Comparison of ENCODE assay signal across 22 mouse cellular contexts in the genomic region with DNA sequence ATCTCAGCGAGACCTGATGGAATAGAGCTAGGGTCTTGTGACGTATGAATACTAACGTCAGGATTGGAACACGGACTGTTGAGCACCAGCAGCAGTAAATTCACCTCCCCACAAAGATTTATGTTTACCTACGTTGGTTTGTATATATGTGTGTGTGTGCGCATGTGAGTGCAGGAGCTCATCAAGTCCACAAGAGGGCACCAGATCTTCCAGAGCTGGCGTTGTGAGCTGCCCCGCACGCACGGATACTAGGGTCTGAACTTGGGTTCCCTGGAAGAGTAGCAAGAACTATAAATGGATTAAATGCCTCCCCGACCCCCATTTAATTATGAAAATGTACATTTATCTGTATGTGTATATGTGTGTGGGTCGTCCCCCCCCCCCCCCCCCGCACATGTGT. TPM values are rescaled to one million over a fixed set of nuclear protein-coding genes. Genes with fewer than 3 reads are reported as not detected.
A peak's percentile ranks its signal among the peaks of the same experiment; 100 is the strongest.
DNase-seq lines count a peak whose midpoint lies in the region; ATAC-seq and TF ChIP-seq lines count a peak whose summit lies in the region.
"Had no signal": no experiment of that assay in that cellular context is flagged by ENCODE, and none has a peak within 500 bp of the region (broad histone marks: within the 10 kb centered on the region; RNA-seq: fewer than 3 reads in every experiment).

No protein-coding gene starts in this region.

- 91% methylated on average over 13 of the region's 13 CpGs for WGBS in heart, embryonic 15.5 days
- 94% methylated on average over 12 of the region's 13 CpGs for WGBS in stomach, postnatal 0 days

- TF ChIP-seq POLR2A in testis, adult 2 months (IDR thresholded peaks at IDR 0.05; ENCODE audit: control insufficient read depth, low read depth, low read length) = no peak

- TF ChIP-seq EP300 in stomach, postnatal 0 days (optimal IDR thresholded peaks at IDR 0.05) = no peak

- no peak overlapping the region for H3K4me2 ChIP-seq in heart, embryonic 15.5 days
- no peak overlapping the region for H3K4me2 ChIP-seq in stomach, postnatal 0 days (replicated peaks; ENCODE audit: low read depth)
- H3K4me2 ChIP-seq: embryonic facial prominence, embryonic 12.5 days; hindbrain, embryonic 14.5 days; neural tube, embryonic 12.5 days had no signal

- no peak overlapping the region for H3K9ac ChIP-seq in heart, embryonic 15.5 days
- H3K9ac ChIP-seq in stomach, postnatal 0 days (ENCODE audit: low read length) = no peak overlapping the region
- H3K9ac ChIP-seq: embryonic facial prominence, embryonic 12.5 days; hindbrain, embryonic 14.5 days; neural tube, embryonic 12.5 days had no signal

- peaks cover 26% of the 10 kb centered on the region for H3K4me1 ChIP-seq in heart, embryonic 15.5 days (replicated peaks)
- peaks cover 14% of the 10 kb centered on the region for H3K4me1 ChIP-seq in testis, adult 2 months (ENCODE audit: control insufficient read depth, insufficient read depth, low read length)
- H3K4me1 ChIP-seq in stomach, postnatal 0 days (replicated peaks; ENCODE audit: control insufficient read depth, insufficient read depth) = no peaks in the 10 kb centered on the region

- peak overlapping the region; percentile 68; the same call in 1 of the 2 replicates for H3K27ac ChIP-seq in heart, embryonic 15.5 days
- H3K27ac ChIP-seq in layer of hippocampus, adult 2 months = no peak overlapping the region
- H3K27ac ChIP-seq in testis, adult 2 months (ENCODE audit: control insufficient read depth, insufficient read depth, low read depth, low read length) = no peak overlapping the region
- no peak overlapping the region for H3K27ac ChIP-seq in stomach, postnatal 0 days (replicated peaks)
- H3K27ac ChIP-seq: embryonic facial prominence, embryonic 12.5 days; hindbrain, embryonic 14.5 days; left cerebral cortex, adult 2 months; neural tube, embryonic 12.5 days had no signal

- DNase-seq in heart, postnatal 36 days = no peak
- no peak for DNase-seq in layer of hippocampus, adult 2 months (ENCODE audit: low spot score in 2 of 2)
- no peak for DNase-seq in layer of hippocampus, adult 11-12 months (ENCODE audit: low spot score)
- no peak for DNase-seq in testis, postnatal 10 days (ENCODE audit: low spot score)
- no peak for DNase-seq in stomach, postnatal 0 days (ENCODE audit: low spot score)
- DNase-seq in yolk sac, embryonic 10.5 days (ENCODE audit: low spot score) = no peak
- DNase-seq: adrenal gland, postnatal 14 days; cerebellum, adult 8-10 months; kidney, adult 18-20 months; lung, adult 2 months had no signal

- no peaks in the 10 kb centered on the region for H3K27me3 ChIP-seq in heart, embryonic 15.5 days
- H3K27me3 ChIP-seq in testis, adult 2 months (ENCODE audit: control insufficient read depth, insufficient read depth, low read length) = no peaks in the 10 kb centered on the region
- H3K27me3 ChIP-seq in stomach, postnatal 0 days (ENCODE audit: control insufficient read depth, insufficient read depth, low read length) = no peaks in the 10 kb centered on the region
- H3K27me3 ChIP-seq: embryonic facial prominence, embryonic 12.5 days; neural tube, embryonic 12.5 days had no signal

- intact Hi-C loops in heart, postnatal 36 days (cut with DNase I) = no loop called here

- no peaks in the 10 kb centered on the region for H3K36me3 ChIP-seq in heart, embryonic 15.5 days
- H3K36me3 ChIP-seq in testis, adult 2 months (ENCODE audit: control insufficient read depth, insufficient read depth, low read length) = no peaks in the 10 kb centered on the region
- H3K36me3 ChIP-seq in stomach, postnatal 0 days (ENCODE audit: control insufficient read depth, insufficient read depth, low read length) = no peaks in the 10 kb centered on the region
- H3K36me3 ChIP-seq: embryonic facial prominence, embryonic 12.5 days; neural tube, embryonic 12.5 days had no signal

- no peak for ATAC-seq in heart, embryonic 15.5 days (replicated peaks; ENCODE audit: insufficient number of reproducible peaks, insufficient read depth, low FRiP score, low read depth)
- no peak for ATAC-seq in stomach, postnatal 0 days (ENCODE audit: low FRiP score, low TSS enrichment)
- ATAC-seq: forebrain, embryonic 16.5 days; midbrain, embryonic 16.5 days had no signal

- no peaks in the 10 kb centered on the region for H3K9me3 ChIP-seq in heart, embryonic 15.5 days (replicated peaks)
- no peaks in the 10 kb centered on the region for H3K9me3 ChIP-seq in stomach, postnatal 0 days (ENCODE audit: control insufficient read depth, low read length)
- H3K9me3 ChIP-seq: embryonic facial prominence, embryonic 12.5 days had no signal

- TF ChIP-seq CTCF in layer of hippocampus, adult 2 months (conservative IDR thresholded peaks at IDR 0.05) = peak; percentile 45
- peak; percentile 47; the same call in 1 of the 2 replicates for TF ChIP-seq CTCF in testis, adult 2 months (IDR thresholded peaks at IDR 0.05; ENCODE audit: control insufficient read depth, insufficient read depth, insufficient replicate concordance, low read depth, low read length)
- peak; percentile 34 for TF ChIP-seq CTCF in stomach, postnatal 0 days (IDR thresholded peaks at IDR 0.05; ENCODE audit: low read depth)

- no peak overlapping the region for H3K4me3 ChIP-seq in heart, embryonic 15.5 days
- H3K4me3 ChIP-seq in layer of hippocampus, adult 2 months = no peak overlapping the region
- H3K4me3 ChIP-seq in testis, adult 2 months (ENCODE audit: control insufficient read depth, low read depth, low read length) = no peak overlapping the region
- H3K4me3 ChIP-seq in stomach, postnatal 0 days (ENCODE audit: low read depth, low read length) = no peak overlapping the region
- H3K4me3 ChIP-seq: embryonic facial prominence, embryonic 12.5 days; left cerebral cortex, adult 2 months; neural tube, embryonic 12.5 days had no signal

RNA-seq across cellular contexts. Expression of a gene that starts 12.3 kb away (rescaled TPM):
- polyA plus RNA-seq in heart, embryonic 15.5 days (2015; fragmentation: Nextera tagmentation; extraction: Ambion mirVana) = 11.3 and 13.0 TPM in 2 replicates
- total RNA-seq in heart, postnatal 36 days (2021) = 10 to 100 TPM in 1 of 2 experiments, 1 to 10 TPM in 1; 7.3 to 10.7 TPM
- total RNA-seq in layer of hippocampus, adult 2 months (2021) = 10 to 100 TPM; 17.8 to 19.6 TPM
- 0.94 and 1.2 TPM in 2 replicates for polyA plus RNA-seq in testis, adult 2 months (2012; rRNA removed)
- polyA plus RNA-seq in stomach, postnatal 0 days (2015; fragmentation: Nextera tagmentation; extraction: Ambion mirVana) = 8.0 and 9.1 TPM in 2 replicates

RNA-seq across cellular contexts. Expression of a gene that starts 33.7 kb away (rescaled TPM):
- polyA plus RNA-seq in heart, embryonic 15.5 days (2015; fragmentation: Nextera tagmentation; extraction: Ambion mirVana) = not detected in 2 replicates
- total RNA-seq in heart, postnatal 36 days (2021) = not detected
- total RNA-seq in layer of hippocampus, adult 2 months (2021) = not detected
- polyA plus RNA-seq in testis, adult 2 months (2012; rRNA removed) = 272 and 285 TPM in 2 replicates
- 0.41 TPM in 1 of 2 replicates, not detected in the other for polyA plus RNA-seq in stomach, postnatal 0 days (2015; fragmentation: Nextera tagmentation; extraction: Ambion mirVana)
- total RNA-seq: adrenal gland, postnatal 14 days; common myeloid progenitor, adult 5-6 weeks; gastrocnemius, adult 18-20 months; heart, adult 18-20 months; left cerebral cortex, adult 2 months had no signal
- polyA plus RNA-seq: C2C12; embryonic facial prominence, embryonic 12.5 days; forebrain, embryonic 16.5 days; neural tube, embryonic 12.5 days had no signal

RNA-seq across cellular contexts. Expression of a gene that starts 52.0 kb away (rescaled TPM):
- 1.5 and 3.1 TPM in 2 replicates for polyA plus RNA-seq in heart, embryonic 15.5 days (2015; fragmentation: Nextera tagmentation; extraction: Ambion mirVana)
- total RNA-seq in heart, postnatal 36 days (2021) = under 1 TPM; 0.44 to 0.68 TPM
- total RNA-seq in layer of hippocampus, adult 2 months (2021) = 10 to 100 TPM; 43.3 to 46.3 TPM
- 0.78 and 1.1 TPM in 2 replicates for polyA plus RNA-seq in testis, adult 2 months (2012; rRNA removed)
- polyA plus RNA-seq in stomach, postnatal 0 days (2015; fragmentation: Nextera tagmentation; extraction: Ambion mirVana) = 18.6 and 22.3 TPM in 2 replicates

Comparison
In these comparisons a context has a peak if more than half of its experiments do, and no peak if none do; other contexts are left out.
1. RNA of a gene that starts 33.7 kb away (polyA plus RNA-seq): 272 to 285 TPM in testis, adult 2 months; 0.41 TPM in stomach, postnatal 0 days and not detected in heart, embryonic 15.5 days; every median in the first group is over 100 times any median in the second.
2. Peak in every context shown above with its lines, with median percentiles within 50 percentile points of each other: CTCF ChIP-seq.